Mouse (Mus musculus) brain, embryonic 14.5 days (tissue): ENCODE data around the gene Asb6.

Experiments used
- CTCF ChIP-seq: fragments of 200-500 bp; IDR thresholded peaks from 2 replicates; pipeline ENCODE4 v1.5.1; 2012; ENCODE audit warnings: inconsistent platforms, mild to moderate bottlenecking, moderate library complexity, borderline replicate concordance; ENCODE audit not compliant: insufficient read depth, insufficient read length; ENCODE audit errors: extremely low read depth
- POLR2A ChIP-seq: fragments of 200-500 bp; IDR thresholded peaks from 2 replicates; pipeline ENCODE4 v1.6.1; 2012; ENCODE audit warnings: mild to moderate bottlenecking, inconsistent platforms, borderline replicate concordance; ENCODE audit not compliant: poor library complexity, insufficient read depth, insufficient read length, severe bottlenecking; ENCODE audit errors: extremely low read depth

GRCm38 (mm10) chr2:30792061-30792460 is 38.1 kb downstream of the Asb6 start:
- TF ChIP-seq CTCF = no peak
- TF ChIP-seq POLR2A = no peak
